Mouse (Mus musculus) adrenal gland, adult 18-20 months (tissue): ENCODE measurements at regions not wholly inside any gene's neighbourhood (a gene's known extent, or its start where the extent isn't known, plus 50 kb on each side); places are given as distances from the start of the nearest gene placed in this dataset.
A peak's percentile ranks its signal among the peaks of the same experiment; 100 is the strongest.

Source experiments
- DNase-seq, 2 experiments: peaks; one replicate each; pipeline ENCODE4 v3.0.0; 2021 to 2022; ENCODE audit warnings: low spot score in 2 of 2

- DNase-seq, result peak in 1 of 2 experiments; percentile 5
Observed at GRCm38 (mm10) chr16:93458598-93459496, 145.0 kb downstream of the Setd4 start.

GRCm38 (mm10) chr16:93458011-93458585 lies 145.8 kb downstream of the Setd4 start:
- DNase-seq, result no peak

GRCm38 (mm10) chr16:93456706-93457425 lies 147.0 kb downstream of the Setd4 start:
- DNase-seq, result no peak

- DNase-seq, result peak; percentile 76 to 80
Observed at GRCm38 (mm10) chr16:93454080-93454997, 149.5 kb downstream of the Setd4 start.

- DNase-seq, result no peak
Observed at GRCm38 (mm10) chr16:93453056-93453455, 150.8 kb downstream of the Setd4 start.

GRCm38 (mm10) chr16:93450896-93451295 lies 153.0 kb downstream of the Setd4 start:
- no peak for DNase-seq

DNA sequence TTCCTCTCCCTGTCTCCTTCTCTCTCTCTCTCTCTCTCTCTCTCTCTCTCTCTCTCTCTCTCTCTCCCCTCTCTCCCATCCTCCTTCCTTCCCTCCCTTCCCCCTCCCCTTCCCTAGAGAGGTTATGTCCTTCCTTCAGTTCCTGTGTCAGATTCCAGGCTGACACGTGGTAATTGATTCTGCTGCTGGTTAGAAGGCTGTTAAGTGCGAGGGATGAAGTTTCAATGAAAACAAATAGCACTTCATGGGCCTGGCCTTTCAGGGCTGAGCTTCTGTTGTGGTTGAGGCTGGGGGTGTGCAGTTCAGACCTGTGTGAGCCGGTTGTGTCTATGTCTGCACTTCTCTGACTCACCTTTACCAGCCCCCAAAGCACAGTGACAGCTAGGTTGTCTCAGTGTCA lies 153.9 kb downstream of the Setd4 start:
- DNase-seq, result no peak

- no peak for DNase-seq
Observed at GRCm38 (mm10) chr16:93448124-93448523, 155.7 kb downstream of the Setd4 start.

- DNase-seq, result no peak
Observed at GRCm38 (mm10) chr16:93446970-93447369, 156.9 kb downstream of the Setd4 start.

GRCm38 (mm10) chr16:93446206-93446605 lies 157.7 kb downstream of the Setd4 start:
- no peak for DNase-seq

- DNase-seq, result no peak
Observed at GRCm38 (mm10) chr16:93442837-93443236, 161.0 kb downstream of the Setd4 start.

GRCm38 (mm10) chr16:93437608-93438425 lies 166.0 kb downstream of the Setd4 start:
- DNase-seq, result no peak

- no peak for DNase-seq
Observed at GRCm38 (mm10) chr16:93436732-93437131, 167.1 kb downstream of the Setd4 start.

- no peak for DNase-seq
Observed at GRCm38 (mm10) chr16:93431316-93431715, 172.5 kb downstream of the Setd4 start.

DNA sequence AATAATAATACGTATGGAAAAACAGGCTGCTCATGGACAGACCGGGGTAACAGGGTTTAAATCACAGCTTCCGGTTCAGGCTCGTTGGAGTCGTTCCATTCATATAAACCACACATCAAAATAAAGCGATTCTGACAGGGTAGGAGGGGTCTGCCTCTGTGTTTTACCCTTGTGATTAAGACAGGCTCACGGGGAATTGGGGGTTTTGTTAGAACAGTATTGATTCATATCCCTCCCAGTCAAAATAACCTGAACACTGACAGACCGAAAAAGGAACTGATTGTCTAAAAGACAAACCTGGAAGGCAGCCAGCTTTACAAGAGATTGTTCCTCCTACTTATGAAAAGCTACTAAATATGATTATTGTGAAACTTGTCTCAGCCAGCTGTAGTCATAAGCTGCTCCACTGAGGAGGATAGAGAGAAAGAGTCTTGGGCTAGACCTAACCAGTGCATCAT lies 174.5 kb downstream of the Setd4 start:
- DNase-seq, result no peak

DNA sequence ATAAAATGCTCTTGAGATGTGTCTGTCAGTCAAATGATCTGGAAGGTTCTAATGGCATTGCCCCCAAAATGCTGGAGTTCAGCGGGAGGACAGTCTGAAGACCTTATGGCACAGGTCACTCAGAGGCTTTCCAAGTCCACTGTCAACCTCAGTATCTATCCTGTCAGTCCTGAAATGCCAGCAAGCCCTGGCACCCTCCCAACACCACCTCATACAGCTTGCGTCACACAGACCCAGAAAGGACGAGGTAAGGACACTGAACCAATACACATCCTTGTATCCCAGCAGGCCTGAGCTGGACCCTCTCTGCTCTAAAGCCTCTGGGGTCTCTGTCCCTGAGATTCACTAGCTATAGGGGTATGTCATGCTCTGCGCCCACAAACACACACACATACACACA lies 176.6 kb downstream of the Setd4 start:
- DNase-seq, result no peak

DNA sequence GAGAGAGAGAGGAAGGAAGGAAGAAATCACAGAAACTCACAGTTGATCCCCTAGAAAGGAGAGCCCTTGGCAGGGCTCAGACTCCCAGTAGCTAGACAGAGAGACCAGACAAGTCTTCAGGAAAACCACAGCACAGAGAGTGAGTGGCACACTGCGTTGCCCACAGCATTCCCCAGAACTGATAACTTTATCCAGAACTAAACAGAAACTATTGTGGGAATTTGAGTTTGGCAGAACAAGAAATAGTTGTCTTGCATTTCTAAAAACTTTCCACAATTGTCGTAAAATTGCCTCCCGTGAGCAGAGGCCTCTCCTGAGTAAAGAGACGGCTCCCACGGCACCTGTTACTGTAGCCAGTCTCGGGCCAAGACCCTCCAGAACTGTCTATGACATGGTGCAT lies 178.1 kb downstream of the Setd4 start:
- no peak for DNase-seq

DNA sequence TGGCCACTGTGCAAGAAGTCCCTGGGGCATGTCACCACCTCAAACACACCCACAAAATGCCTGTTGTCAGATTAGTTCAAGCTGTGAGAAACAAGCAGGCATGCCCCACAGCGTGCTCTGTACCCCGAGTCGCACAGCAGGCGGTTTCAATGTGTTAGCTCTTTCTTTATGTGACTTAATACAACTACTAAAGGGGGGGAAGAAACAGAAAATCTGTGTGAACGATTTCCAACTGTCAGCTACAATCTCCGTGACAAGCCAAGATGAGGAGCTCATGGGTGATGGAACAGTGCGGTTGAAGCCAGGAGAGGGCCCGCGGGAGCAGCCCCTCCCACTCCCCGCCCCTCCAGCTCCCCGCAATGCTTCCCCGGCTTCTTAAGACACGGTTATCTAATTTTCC lies 180.7 kb downstream of the Setd4 start:
- no peak for DNase-seq

- DNase-seq, result no peak
Observed at GRCm38 (mm10) chr16:93422221-93422620, 181.6 kb downstream of the Setd4 start.

DNA sequence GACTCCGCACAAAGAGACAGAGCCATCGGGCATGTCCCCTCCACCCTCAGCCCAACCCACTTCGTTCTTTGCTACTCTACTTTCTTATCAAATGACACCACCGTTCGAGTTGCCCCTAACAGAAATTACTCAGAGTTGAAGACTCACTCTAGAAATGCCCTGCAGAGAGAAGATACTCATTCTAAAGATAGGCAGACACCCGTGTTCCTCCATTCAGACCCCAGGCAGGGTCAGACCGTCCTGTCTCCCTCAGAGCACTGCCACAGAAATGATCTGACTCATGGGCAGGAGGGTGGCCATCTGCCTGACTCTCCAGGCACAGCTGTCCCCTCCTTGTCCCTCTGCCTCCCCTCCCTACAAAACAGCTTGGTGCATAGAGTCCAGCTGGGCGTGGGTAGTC lies 185.6 kb downstream of the Setd4 start:
- no peak for DNase-seq
